Mouse (Mus musculus): ENCODE measurements around the gene Kcna2. TPM values are rescaled to one million over a fixed set of nuclear protein-coding genes. Genes with fewer than 3 reads are reported as not detected.

Gene Kcna2
- polyA plus RNA-seq, 1 experiment from 2014 or later, result 0.13 TPM

GRCm38 (mm10) chr3:107094028-107094427 lies 6.9 kb upstream of the Kcna2 start:
- Histone ChIP-seq H3K4me1 (ENCODE audit: control insufficient read depth, low read depth, low read length) (no peaks in the 10 kb centered on the region), H3K9ac (ENCODE audit: low read depth, low read length) (no peak overlapping the region), H3K4me3 (ENCODE audit: low read depth, low read length) (no peak overlapping the region), H3K36me3 (ENCODE audit: control insufficient read depth, insufficient read depth) (no peaks in the 10 kb centered on the region), H3K4me2 (ENCODE audit: low read depth, low read length) (no peak overlapping the region), H3K9me3 (replicated peaks; ENCODE audit: control insufficient read depth, low read length) (no peaks in the 10 kb centered on the region), H3K27ac (ENCODE audit: low read length) (no peak overlapping the region), H3K27me3 (ENCODE audit: control insufficient read depth, insufficient read depth, low read depth, low read length) (no peaks in the 10 kb centered on the region)
- ATAC-seq (ENCODE audit: low read depth), result no peak
- 4% methylated on average over 4 of the region's 4 CpGs for WGBS (ENCODE audit: insufficient replicate concordance)

GRCm38 (mm10) chr3:107096269-107096731 lies 4.6 kb upstream of the Kcna2 start:
- Histone ChIP-seq H3K9me3 (replicated peaks; ENCODE audit: control insufficient read depth, low read length) (no peaks in the 10 kb centered on the region), H3K27me3 (ENCODE audit: control insufficient read depth, insufficient read depth, low read depth, low read length) (peaks cover 20% of the 10 kb centered on the region), H3K4me1 (ENCODE audit: control insufficient read depth, low read depth, low read length) (no peaks in the 10 kb centered on the region), H3K9ac (ENCODE audit: low read depth, low read length) (no peak overlapping the region), H3K36me3 (ENCODE audit: control insufficient read depth, insufficient read depth) (no peaks in the 10 kb centered on the region), H3K27ac (ENCODE audit: low read length) (no peak overlapping the region), H3K4me3 (ENCODE audit: low read depth, low read length) (no peak overlapping the region), H3K4me2 (ENCODE audit: low read depth, low read length) (no peak overlapping the region)
- no peak for ATAC-seq (ENCODE audit: low read depth)
- 57% methylated on average over 3 of the region's 3 CpGs for WGBS (ENCODE audit: insufficient replicate concordance)

GRCm38 (mm10) chr3:107099866-107100265 lies 1.1 kb upstream of the Kcna2 start:
- H3K9ac ChIP-seq (ENCODE audit: low read depth, low read length), result no peak overlapping the region
- H3K27ac ChIP-seq (ENCODE audit: low read length), result no peak overlapping the region
- H3K4me3 ChIP-seq (ENCODE audit: low read depth, low read length), result no peak overlapping the region
- H3K27me3 ChIP-seq (ENCODE audit: control insufficient read depth, insufficient read depth, low read depth, low read length), result peaks cover 47% of the 10 kb centered on the region
- no peaks in the 10 kb centered on the region for H3K36me3 ChIP-seq (ENCODE audit: control insufficient read depth, insufficient read depth)
- no peaks in the 10 kb centered on the region for H3K9me3 ChIP-seq (replicated peaks; ENCODE audit: control insufficient read depth, low read length)
- WGBS (ENCODE audit: insufficient replicate concordance), result 47% methylated on average over 2 of the region's 2 CpGs
- no peak for ATAC-seq (ENCODE audit: low read depth)
- no peak overlapping the region for H3K4me2 ChIP-seq (ENCODE audit: low read depth, low read length)
- no peaks in the 10 kb centered on the region for H3K4me1 ChIP-seq (ENCODE audit: control insufficient read depth, low read depth, low read length)

GRCm38 (mm10) chr3:107101456-107101786 lies 475 bp downstream of the Kcna2 start:
- no peak for ATAC-seq (ENCODE audit: low read depth)
- Histone ChIP-seq H3K9me3 (replicated peaks; ENCODE audit: control insufficient read depth, low read length) (no peaks in the 10 kb centered on the region), H3K27me3 (ENCODE audit: control insufficient read depth, insufficient read depth, low read depth, low read length) (peaks cover 47% of the 10 kb centered on the region), H3K36me3 (ENCODE audit: control insufficient read depth, insufficient read depth) (no peaks in the 10 kb centered on the region), H3K27ac (ENCODE audit: low read length) (no peak overlapping the region), H3K4me3 (ENCODE audit: low read depth, low read length) (peak overlapping the region; percentile 12), H3K4me2 (ENCODE audit: low read depth, low read length) (0 out of 2 replicates have a peak overlapping the region, but pooled peaks have one; percentile 17), H3K9ac (ENCODE audit: low read depth, low read length) (no peak overlapping the region), H3K4me1 (ENCODE audit: control insufficient read depth, low read depth, low read length) (no peaks in the 10 kb centered on the region)
- WGBS (ENCODE audit: insufficient replicate concordance), result 1% methylated on average over 41 of the region's 41 CpGs

GRCm38 (mm10) chr3:107101787-107102651 lies 1.1 kb downstream of the Kcna2 start:
- 3% methylated on average over 51 of the region's 53 CpGs for WGBS (ENCODE audit: insufficient replicate concordance)
- no peak overlapping the region for H3K9ac ChIP-seq (ENCODE audit: low read depth, low read length)
- H3K9me3 ChIP-seq (replicated peaks; ENCODE audit: control insufficient read depth, low read length), result no peaks in the 10 kb centered on the region
- H3K4me3 ChIP-seq (ENCODE audit: low read depth, low read length), result peak overlapping the region; percentile 12
- 0 out of 2 replicates have a peak overlapping the region, but pooled peaks have one; percentile 17 for H3K4me2 ChIP-seq (ENCODE audit: low read depth, low read length)
- no peaks in the 10 kb centered on the region for H3K4me1 ChIP-seq (ENCODE audit: control insufficient read depth, low read depth, low read length)
- no peak for ATAC-seq (ENCODE audit: low read depth)
- H3K27ac ChIP-seq (ENCODE audit: low read length), result no peak overlapping the region
- H3K27me3 ChIP-seq (ENCODE audit: control insufficient read depth, insufficient read depth, low read depth, low read length), result peaks cover 47% of the 10 kb centered on the region
- no peaks in the 10 kb centered on the region for H3K36me3 ChIP-seq (ENCODE audit: control insufficient read depth, insufficient read depth)

- Histone ChIP-seq H3K4me2 (ENCODE audit: low read depth, low read length) (no peak overlapping the region), H3K36me3 (ENCODE audit: control insufficient read depth, insufficient read depth) (no peaks in the 10 kb centered on the region), H3K9me3 (replicated peaks; ENCODE audit: control insufficient read depth, low read length) (no peaks in the 10 kb centered on the region), H3K27me3 (ENCODE audit: control insufficient read depth, insufficient read depth, low read depth, low read length) (peaks cover 47% of the 10 kb centered on the region), H3K4me3 (ENCODE audit: low read depth, low read length) (no peak overlapping the region), H3K4me1 (ENCODE audit: control insufficient read depth, low read depth, low read length) (no peaks in the 10 kb centered on the region), H3K9ac (ENCODE audit: low read depth, low read length) (no peak overlapping the region), H3K27ac (ENCODE audit: low read length) (no peak overlapping the region)
- WGBS (ENCODE audit: insufficient replicate concordance), result 40% methylated on average over 7 of the region's 7 CpGs
- ATAC-seq (ENCODE audit: low read depth), result no peak
Observed at GRCm38 (mm10) chr3:107103041-107103440, 2.1 kb downstream of the Kcna2 start.

- WGBS (ENCODE audit: insufficient replicate concordance), result 70% methylated on average over 3 of the region's 3 CpGs
- Histone ChIP-seq H3K9me3 (replicated peaks; ENCODE audit: control insufficient read depth, low read length) (no peaks in the 10 kb centered on the region), H3K4me2 (ENCODE audit: low read depth, low read length) (no peak overlapping the region), H3K9ac (ENCODE audit: low read depth, low read length) (no peak overlapping the region), H3K27ac (ENCODE audit: low read length) (no peak overlapping the region), H3K27me3 (ENCODE audit: control insufficient read depth, insufficient read depth, low read depth, low read length) (peaks cover 47% of the 10 kb centered on the region), H3K36me3 (ENCODE audit: control insufficient read depth, insufficient read depth) (no peaks in the 10 kb centered on the region), H3K4me3 (ENCODE audit: low read depth, low read length) (no peak overlapping the region), H3K4me1 (ENCODE audit: control insufficient read depth, low read depth, low read length) (no peaks in the 10 kb centered on the region)
- no peak for ATAC-seq (ENCODE audit: low read depth)
Observed at GRCm38 (mm10) chr3:107103462-107103861, 2.5 kb downstream of the Kcna2 start.

GRCm38 (mm10) chr3:107105986-107106385 lies 5.0 kb downstream of the Kcna2 start:
- Histone ChIP-seq H3K27ac (ENCODE audit: low read length) (no peak overlapping the region), H3K4me1 (ENCODE audit: control insufficient read depth, low read depth, low read length) (no peaks in the 10 kb centered on the region), H3K4me3 (ENCODE audit: low read depth, low read length) (no peak overlapping the region), H3K9ac (ENCODE audit: low read depth, low read length) (no peak overlapping the region), H3K4me2 (ENCODE audit: low read depth, low read length) (no peak overlapping the region), H3K27me3 (ENCODE audit: control insufficient read depth, insufficient read depth, low read depth, low read length) (peaks cover 30% of the 10 kb centered on the region), H3K9me3 (replicated peaks; ENCODE audit: control insufficient read depth, low read length) (no peaks in the 10 kb centered on the region), H3K36me3 (ENCODE audit: control insufficient read depth, insufficient read depth) (no peaks in the 10 kb centered on the region)
- no peak for ATAC-seq (ENCODE audit: low read depth)
- WGBS (ENCODE audit: insufficient replicate concordance), result 60% methylated on average over 6 of the region's 6 CpGs

- Histone ChIP-seq H3K4me1 (ENCODE audit: control insufficient read depth, low read depth, low read length) (no peaks in the 10 kb centered on the region), H3K36me3 (ENCODE audit: control insufficient read depth, insufficient read depth) (no peaks in the 10 kb centered on the region), H3K27me3 (ENCODE audit: control insufficient read depth, insufficient read depth, low read depth, low read length) (no peaks in the 10 kb centered on the region), H3K4me3 (ENCODE audit: low read depth, low read length) (no peak overlapping the region), H3K9me3 (replicated peaks; ENCODE audit: control insufficient read depth, low read length) (no peaks in the 10 kb centered on the region), H3K27ac (ENCODE audit: low read length) (no peak overlapping the region), H3K4me2 (ENCODE audit: low read depth, low read length) (no peak overlapping the region), H3K9ac (ENCODE audit: low read depth, low read length) (no peak overlapping the region)
- WGBS (ENCODE audit: insufficient replicate concordance), result 40% methylated on average over 4 of the region's 4 CpGs
- no peak for ATAC-seq (ENCODE audit: low read depth)
Observed at GRCm38 (mm10) chr3:107112498-107112897, 11.6 kb downstream of the Kcna2 start.

Data from liver, embryonic 16.5 days (tissue).